Mouse (Mus musculus): ENCODE results near the gene Ffar2.
"Not testable (repeated sequence)": the region's sequence is repeated elsewhere in the genome, so short reads cannot be mapped to it uniquely, and the experiment has no call there.

The Ffar2 gene

GRCm38 (mm10) chr7:30823675-30824074 is at the start of gene Ffar2:
TSS of gene Ffar2 (minus strand) at chr7:30823775.
- DNase-seq (ENCODE audit: low spot score in 2 of 2): no peak

DNA sequence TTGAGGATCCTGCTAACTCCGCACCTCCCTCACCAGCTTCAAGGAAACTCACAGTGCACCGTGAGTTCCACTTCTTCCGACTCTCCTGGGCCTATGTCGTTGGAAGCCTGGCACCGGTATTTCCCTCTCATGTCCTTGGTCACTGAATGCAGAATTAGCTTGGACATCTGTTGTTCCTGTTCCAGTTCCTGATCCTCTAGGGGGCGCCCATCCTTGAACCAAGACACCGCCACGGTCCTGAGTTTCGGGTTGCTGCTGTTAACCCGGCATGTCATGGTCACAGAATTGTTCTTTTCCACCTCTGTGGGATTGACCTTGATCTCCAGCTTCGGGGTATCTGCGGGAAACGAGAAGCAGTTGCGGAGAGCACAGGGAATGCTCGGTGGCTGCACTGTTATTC is 49.5 kb upstream of the Ffar2 start:
- DNase-seq (ENCODE audit: low spot score in 2 of 2): peak in 1 of 2 experiments; percentile 73

- no peak for DNase-seq (ENCODE audit: low spot score in 2 of 2)
Observed at GRCm38 (mm10) chr7:30863386-30863785, 39.8 kb upstream of the Ffar2 start.

- no peak for DNase-seq (ENCODE audit: low spot score in 2 of 2)
Observed at GRCm38 (mm10) chr7:30861464-30861863, 37.9 kb upstream of the Ffar2 start, which contains the start of gene Ffar1. TSS of gene Ffar1 (minus strand) at chr7:30861564.

DNA sequence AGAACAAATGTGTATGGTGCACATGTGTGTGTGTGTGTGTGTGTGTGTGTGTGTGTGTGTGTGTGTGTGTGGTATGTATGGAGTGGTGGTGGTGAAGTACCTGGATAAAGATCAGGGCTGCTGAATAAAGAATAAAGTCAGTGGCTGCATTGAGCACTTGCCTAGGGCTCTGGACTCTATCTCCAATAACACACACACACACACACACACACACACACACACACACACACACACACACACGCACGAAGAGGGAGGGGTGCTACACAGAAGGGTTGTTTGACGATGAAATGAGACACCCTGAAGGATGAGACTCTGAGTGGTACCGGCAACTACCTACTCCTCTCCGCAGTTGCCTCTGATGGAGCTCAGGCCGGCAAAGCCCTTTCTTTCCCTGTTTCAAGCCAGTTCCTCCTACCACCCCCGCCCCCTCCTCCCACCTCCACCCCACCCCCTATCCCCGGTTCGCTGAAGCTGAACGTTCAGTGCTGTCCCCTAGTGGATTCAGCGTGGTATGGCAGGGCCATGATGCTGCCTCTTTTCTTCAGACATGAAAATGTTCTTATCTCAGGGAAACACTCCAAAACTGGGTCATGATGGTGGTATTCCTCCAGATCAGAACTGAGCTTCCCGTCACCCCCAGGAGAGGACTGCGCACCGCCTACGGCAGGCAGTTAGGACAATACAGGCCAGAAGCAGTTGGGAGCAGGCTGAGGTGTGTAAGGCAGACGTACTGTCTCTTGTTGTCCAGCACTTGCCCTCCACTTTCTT is 36.2 kb upstream of the Ffar2 start:
- peak in 1 of 2 experiments; percentile 59 for DNase-seq (ENCODE audit: low spot score in 2 of 2)

- DNase-seq (ENCODE audit: low spot score in 2 of 2): peak in 1 of 2 experiments; percentile 78
Observed at GRCm38 (mm10) chr7:30859290-30859634, 35.7 kb upstream of the Ffar2 start.

DNA sequence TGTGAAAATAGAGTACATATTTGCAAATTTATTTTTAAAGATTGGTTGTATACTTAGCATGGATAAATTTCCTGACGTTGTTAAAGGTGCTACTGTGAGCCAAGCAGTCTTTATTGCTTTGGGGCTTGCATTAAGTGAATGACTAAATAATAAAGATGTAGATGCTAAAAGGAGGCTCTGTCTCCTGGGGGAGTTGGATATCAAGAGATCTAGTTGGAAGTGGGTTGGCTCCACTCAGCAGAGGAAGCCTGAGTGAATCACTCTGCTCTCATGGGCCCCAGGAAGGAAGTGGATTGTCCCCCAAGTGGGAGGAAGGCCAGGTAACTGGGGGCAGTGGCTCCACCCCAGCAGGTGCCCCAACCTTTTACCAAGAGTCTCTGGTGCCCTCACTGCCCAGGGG is 34.2 kb upstream of the Ffar2 start:
- no peak for DNase-seq (ENCODE audit: low spot score in 2 of 2)

- DNase-seq (ENCODE audit: low spot score in 2 of 2): no peak
Observed at GRCm38 (mm10) chr7:30856078-30856477, 32.5 kb upstream of the Ffar2 start, which contains the start of gene Ffar3. TSS of gene Ffar3 (minus strand) at chr7:30856178.

DNA sequence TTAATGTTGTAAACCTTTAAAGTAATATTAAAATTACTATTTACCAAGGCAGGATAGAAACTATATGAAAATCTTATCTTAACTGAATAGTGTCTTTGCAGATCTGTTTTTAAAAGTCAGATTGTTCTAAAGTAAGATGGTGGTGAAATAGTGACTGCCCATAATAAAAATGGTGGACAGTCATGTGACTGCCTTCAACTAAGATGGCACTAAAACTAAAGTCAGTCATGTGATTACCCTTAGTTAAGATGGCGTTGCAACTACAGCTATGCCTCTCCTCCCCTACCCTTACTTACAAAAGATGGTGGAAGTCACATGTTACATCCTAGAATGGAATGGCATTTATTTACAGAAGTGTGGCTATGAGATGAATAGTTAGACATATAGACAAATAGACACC is 27.8 kb upstream of the Ffar2 start:
- DNase-seq (ENCODE audit: low spot score in 2 of 2): no peak

DNA sequence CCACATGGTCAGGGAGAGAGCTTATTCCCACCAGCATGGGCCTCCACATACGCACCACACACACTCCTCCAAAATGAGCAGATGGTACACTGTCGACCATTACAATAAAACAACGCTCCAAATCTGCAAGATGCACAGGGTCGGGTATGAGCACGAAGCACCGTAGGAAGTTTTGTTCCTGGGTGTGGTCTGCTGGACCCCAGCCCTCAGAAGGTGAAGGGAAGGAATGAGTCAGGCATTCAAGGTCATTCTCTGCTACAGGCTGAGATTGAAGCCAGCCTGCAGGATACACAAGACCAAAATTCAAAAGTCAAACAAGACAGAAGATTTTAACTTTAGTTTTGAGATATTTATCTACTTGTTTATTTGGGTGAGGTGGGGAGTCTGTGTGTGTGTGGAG is 24.4 kb upstream of the Ffar2 start:
- no peak for DNase-seq (ENCODE audit: low spot score in 2 of 2)

DNA sequence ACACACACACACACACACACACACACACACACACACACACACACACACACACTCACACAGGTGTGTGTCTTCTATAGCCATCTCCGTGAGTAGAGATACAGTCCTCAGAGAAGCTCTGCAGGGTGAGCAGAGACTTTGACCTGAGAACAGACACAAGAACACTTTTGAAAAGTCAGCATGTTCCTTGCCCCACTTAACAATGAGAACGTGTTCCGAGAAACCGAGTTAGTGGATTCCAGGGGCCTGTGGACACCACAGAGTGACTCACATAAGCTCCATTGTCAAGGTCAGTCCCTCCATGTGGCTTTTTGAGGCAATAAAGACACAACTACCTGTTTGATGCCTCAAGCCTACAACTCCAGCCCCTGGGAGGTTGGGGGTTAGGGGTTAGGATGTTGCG is 23.8 kb upstream of the Ffar2 start:
- no peak for DNase-seq (ENCODE audit: low spot score in 2 of 2)

- DNase-seq (ENCODE audit: low spot score in 2 of 2): no peak
Observed at GRCm38 (mm10) chr7:30846505-30847053, 23.0 kb upstream of the Ffar2 start.

GRCm38 (mm10) chr7:30844676-30845297 is 21.2 kb upstream of the Ffar2 start:
- DNase-seq (ENCODE audit: low spot score in 2 of 2): peak in 1 of 2 experiments; percentile 5

- no peak for DNase-seq (ENCODE audit: low spot score in 2 of 2)
Observed at GRCm38 (mm10) chr7:30842092-30842491, 18.5 kb upstream of the Ffar2 start.

DNA sequence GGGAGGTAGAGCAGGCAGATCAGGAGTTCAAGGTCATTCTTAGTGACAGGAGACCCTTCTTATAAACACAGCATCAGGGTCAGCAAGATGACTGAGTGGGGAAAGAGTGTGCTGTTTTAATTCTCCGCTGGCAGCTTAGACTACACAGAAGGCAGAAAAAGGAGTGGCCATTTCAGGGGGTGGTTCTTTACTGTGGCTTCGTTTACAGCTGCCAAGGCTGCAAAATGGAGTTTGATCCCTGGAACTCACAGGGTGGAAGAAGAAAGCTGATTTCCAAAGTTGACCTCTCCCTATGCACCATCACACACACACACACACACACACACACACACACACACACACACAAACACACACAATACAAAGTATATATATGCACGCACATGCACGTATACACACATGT is 17.8 kb upstream of the Ffar2 start:
- no peak for DNase-seq (ENCODE audit: low spot score in 2 of 2)

DNA sequence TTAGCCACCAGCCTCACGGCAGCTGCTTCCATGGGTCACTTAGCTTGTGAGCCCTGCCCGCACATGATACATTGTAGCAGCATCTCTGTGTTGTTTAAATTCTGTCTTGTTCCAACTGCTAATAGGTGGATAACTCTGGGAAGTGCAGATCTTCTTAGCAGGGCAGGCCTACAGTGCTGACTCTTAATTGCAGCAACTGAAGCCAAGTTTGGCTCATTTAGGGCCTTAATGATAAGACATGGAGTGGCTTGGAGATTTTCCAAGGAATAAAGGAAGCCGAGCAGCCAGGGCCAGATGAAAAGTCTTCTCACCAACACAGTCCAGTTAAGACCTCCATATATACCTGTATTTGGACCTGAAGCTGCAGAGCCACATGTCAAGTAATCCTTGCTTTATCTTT is 16.7 kb upstream of the Ffar2 start:
- DNase-seq (ENCODE audit: low spot score in 2 of 2): no peak

DNA sequence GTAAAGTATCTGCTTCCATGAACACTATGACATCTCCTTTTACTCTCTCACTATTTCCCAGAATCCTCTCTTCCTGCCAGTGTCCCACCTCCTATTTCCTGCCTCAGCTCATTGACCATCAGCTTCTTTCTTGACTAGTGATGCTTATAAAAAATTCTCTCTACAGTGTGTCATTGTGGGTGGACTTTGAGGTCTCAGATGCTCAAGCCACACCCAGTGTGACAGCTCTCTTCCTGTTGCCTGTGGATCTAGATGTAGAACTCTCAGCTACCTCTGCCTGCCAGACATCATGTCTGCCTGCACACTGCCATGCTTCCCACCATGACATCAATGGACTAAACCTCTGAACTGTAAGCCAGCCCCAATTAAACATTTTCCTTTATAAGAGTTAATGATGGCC is 13.7 kb upstream of the Ffar2 start:
- DNase-seq (ENCODE audit: low spot score in 2 of 2): no peak

DNA sequence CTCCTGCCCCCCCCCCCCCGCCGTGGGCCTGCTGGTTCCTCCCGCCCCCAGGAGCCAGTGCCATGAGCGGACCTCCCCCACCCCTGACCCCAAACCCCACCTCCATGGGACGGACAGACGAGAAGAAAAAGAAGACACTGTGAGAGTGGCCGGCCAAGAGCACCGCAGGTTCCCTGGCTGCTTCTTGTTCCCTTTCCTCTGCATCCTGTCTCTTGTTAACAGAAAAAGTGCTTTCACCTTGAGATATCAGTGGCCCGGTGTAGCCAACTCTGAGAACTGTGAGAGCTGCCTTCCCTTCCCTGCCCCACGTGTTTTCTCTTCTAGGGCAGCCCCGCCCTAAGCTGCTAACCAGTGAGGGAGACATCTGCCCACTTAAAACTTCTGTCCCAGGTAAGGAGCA is 9.1 kb upstream of the Ffar2 start:
- not testable (repeated sequence) for DNase-seq (ENCODE audit: low spot score in 2 of 2)

DNA sequence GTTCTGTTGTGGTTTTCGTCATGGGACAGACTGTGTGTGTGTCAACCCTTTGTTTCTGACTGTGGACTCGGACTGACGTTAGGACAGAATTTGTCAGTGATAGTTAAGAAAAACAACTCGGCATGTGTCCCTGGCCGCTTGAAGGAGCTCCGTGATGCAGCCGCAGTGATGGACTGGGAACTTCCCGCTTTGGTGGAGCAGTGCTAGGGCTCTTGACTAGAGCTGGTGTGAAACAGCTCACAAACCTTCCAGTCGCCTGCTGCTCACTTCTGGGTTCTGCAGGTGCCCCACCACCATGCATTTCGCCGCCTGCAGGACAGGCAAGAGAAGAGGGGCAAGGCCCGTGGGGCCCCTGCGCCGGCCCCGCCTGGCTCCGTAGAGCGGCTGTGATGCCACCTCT is 8.7 kb upstream of the Ffar2 start:
- no peak for DNase-seq (ENCODE audit: low spot score in 2 of 2)

DNA sequence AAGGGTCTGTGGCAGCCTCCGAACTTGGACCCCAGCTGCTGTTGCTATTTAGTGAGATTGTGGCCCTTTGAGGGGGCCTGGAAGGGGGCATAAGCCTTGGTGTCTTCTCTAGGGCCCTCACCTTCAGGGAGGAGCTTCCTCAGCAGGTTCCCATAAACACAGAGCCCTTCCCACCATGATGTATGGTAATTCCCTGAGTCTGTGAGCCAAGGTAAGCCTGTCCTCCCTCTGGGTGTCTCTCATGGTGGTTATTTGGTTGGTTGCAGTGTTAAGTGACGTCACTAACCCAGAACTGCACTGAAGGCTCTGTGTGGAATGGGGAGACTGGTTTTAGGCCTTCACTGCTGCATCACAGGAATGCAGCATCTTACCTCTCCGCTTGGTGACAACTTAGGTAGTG is 5.9 kb upstream of the Ffar2 start:
- DNase-seq (ENCODE audit: low spot score in 2 of 2): no peak

DNA sequence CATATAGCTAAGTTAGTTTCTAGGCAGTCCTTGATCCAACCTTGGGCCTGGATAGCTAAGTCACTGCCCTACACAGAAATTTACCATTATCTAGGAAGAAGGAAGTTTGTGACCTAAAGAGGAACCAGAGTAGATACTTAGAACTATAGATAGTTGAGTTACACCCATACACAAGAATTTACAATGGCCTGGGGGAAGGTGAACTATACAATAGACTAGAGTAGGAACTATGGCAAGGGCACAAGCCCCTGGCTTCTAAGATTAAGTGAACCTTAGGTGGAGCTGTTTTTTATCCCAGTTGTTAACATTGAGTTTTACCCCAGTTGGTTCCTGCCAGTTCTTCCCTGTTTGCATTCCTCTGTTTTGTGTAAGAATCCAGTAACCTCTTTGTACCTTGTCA is 5.3 kb upstream of the Ffar2 start:
- not testable (repeated sequence) for DNase-seq (ENCODE audit: low spot score in 2 of 2)

DNA sequence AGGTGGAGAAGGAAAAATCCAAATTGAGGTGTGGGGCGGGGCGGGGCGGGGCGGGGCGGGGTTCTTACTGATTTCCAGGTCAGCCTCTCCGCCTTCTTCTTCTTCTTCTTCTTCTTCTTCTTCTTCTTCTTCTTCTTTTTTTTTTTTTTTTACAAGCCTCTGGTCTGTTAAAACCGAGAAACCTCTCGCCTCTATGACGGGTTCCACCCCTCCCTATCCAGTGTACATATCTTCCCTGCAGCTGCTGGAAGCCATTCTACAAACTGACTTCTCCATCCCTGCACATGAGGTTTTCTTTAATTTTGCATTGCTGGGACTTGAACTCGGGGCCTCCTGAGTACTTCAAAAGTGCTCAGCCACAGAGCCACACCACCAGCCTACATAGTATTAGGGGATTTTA is 3.1 kb upstream of the Ffar2 start:
- DNase-seq (ENCODE audit: low spot score in 2 of 2): no peak

DNA sequence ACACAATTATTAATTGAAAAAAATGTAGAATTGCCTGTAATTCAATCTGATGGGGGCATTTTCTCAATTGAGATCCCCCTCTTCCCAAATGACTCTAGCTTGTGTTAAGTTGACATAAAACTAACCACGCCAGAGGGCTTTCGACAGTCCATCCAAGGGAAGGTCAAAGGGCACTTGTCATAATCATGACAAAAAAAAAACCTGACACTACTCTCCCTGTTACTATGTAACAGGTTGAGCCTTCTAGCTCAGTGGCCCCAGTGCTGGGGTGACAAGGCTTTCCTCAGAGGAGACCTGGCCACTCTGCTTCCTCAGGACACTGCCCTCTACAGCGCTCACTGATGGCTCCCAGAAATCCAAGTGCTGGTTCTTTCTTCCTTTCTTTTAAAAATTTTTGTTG is 731 bp upstream of the Ffar2 start:
- DNase-seq (ENCODE audit: low spot score in 2 of 2): no peak
